Mouse (Mus musculus) cerebellum, adult 2 months (tissue): ENCODE data around the gene Ube2k.

Source experiments
- CTCF ChIP-seq: fragments of 200-500 bp; IDR thresholded peaks from 2 replicates; pipeline ENCODE4 v1.5.1; 2011; ENCODE audit warnings: low read depth, mild to moderate bottlenecking, control low read depth, low read length, moderate library complexity, borderline replicate concordance; ENCODE audit not compliant: insufficient read depth
- POLR2A ChIP-seq: fragments of 200-500 bp; IDR thresholded peaks from 2 replicates; pipeline ENCODE4 v1.6.1; 2011; ENCODE audit warnings: low read length, control low read depth, borderline replicate concordance; ENCODE audit not compliant: insufficient read depth

DNA sequence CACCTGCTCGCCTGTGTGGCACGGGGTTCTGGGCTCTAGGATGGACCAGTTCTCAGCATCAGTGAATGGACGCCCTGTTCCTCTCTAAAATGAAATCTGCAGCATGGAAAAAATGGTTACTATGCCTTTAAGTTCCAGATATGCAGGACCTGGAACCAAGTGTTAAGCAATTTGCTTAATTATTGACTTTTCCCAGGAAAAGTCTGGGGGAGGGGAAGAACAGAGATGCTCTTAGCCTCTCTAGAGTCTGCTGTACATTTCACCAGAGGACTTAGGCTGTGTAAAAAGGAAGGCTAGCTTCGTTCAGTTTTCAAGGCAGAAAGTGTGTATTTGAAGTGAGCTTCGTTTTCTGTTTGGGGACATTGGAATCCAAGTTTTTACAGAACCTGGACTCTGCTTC, 72.7 kb downstream of the Ube2k start:
- no peak for TF ChIP-seq CTCF
- TF ChIP-seq POLR2A: no peak
